ENCODE assay signal across 11 mouse cellular contexts in genomic region chr3:60081648-60082047, GRCm38 (mm10). TPM values are rescaled to one million over a fixed set of nuclear protein-coding genes. Genes with fewer than 3 reads are reported as not detected.
DNase-seq lines count a peak whose midpoint lies in the region; ATAC-seq lines count a peak whose summit lies in the region.
"Had no signal": no experiment of that assay in that cellular context is flagged by ENCODE, and none has a peak within 500 bp of the region (broad histone marks: within the 10 kb centered on the region; RNA-seq: fewer than 3 reads in every experiment).

TSS of gene Sucnr1 (plus strand) at chr3:60081869.

- DNase-seq in cerebellum, postnatal 14 days, result peak; percentile 40 to 50
- DNase-seq in cerebellum, postnatal 36 days, result no peak
- peak; percentile 13 for DNase-seq in neural tube, embryonic 11.5 days (ENCODE audit: low spot score)
- DNase-seq in kidney, adult 9 months, result peak; percentile 85
- DNase-seq in telencephalon, adult 2 months (ENCODE audit: low read depth, low spot score), result peak; percentile 2
- no peak for DNase-seq in lung, postnatal 14 days
- DNase-seq: gastrocnemius, postnatal 10 days had no signal

- no peak within 1 kb of the TSS for H3K4me2 ChIP-seq in neural tube, embryonic 11.5 days (ENCODE audit: low read depth)
- no peak within 1 kb of the TSS for H3K4me2 ChIP-seq in neural tube, embryonic 15.5 days
- H3K4me2 ChIP-seq: liver, embryonic 15.5 days; neural tube, embryonic 13.5 days had no signal

- H3K27ac ChIP-seq in neural tube, embryonic 11.5 days (ENCODE audit: low read depth, low read length), result no peak within 1 kb of the TSS
- no peak within 1 kb of the TSS for H3K27ac ChIP-seq in neural tube, embryonic 15.5 days (replicated peaks)
- H3K27ac ChIP-seq: liver, embryonic 15.5 days; neural tube, embryonic 13.5 days had no signal

- H3K4me3 ChIP-seq in neural tube, embryonic 11.5 days (ENCODE audit: low read depth, low read length), result no peak within 1 kb of the TSS
- no peak within 1 kb of the TSS for H3K4me3 ChIP-seq in neural tube, embryonic 15.5 days (replicated peaks)
- H3K4me3 ChIP-seq: liver, embryonic 15.5 days; neural tube, embryonic 13.5 days had no signal

- no peak within 1 kb of the TSS for H3K9ac ChIP-seq in neural tube, embryonic 11.5 days (ENCODE audit: low read length)
- H3K9ac ChIP-seq in neural tube, embryonic 15.5 days (replicated peaks), result no peak within 1 kb of the TSS
- H3K9ac ChIP-seq: liver, embryonic 15.5 days; neural tube, embryonic 13.5 days had no signal

- H3K9me3 ChIP-seq in neural tube, embryonic 11.5 days (ENCODE audit: control insufficient read depth, low read length), result no peaks in the 10 kb centered on the region
- H3K9me3 ChIP-seq in neural tube, embryonic 15.5 days (replicated peaks), result no peaks in the 10 kb centered on the region
- H3K9me3 ChIP-seq: liver, embryonic 15.5 days; neural tube, embryonic 13.5 days had no signal

- H3K27me3 ChIP-seq in neural tube, embryonic 11.5 days (ENCODE audit: control insufficient read depth, insufficient read depth, low read length), result no peaks in the 10 kb centered on the region
- no peaks in the 10 kb centered on the region for H3K27me3 ChIP-seq in neural tube, embryonic 15.5 days (replicated peaks)
- H3K27me3 ChIP-seq: liver, embryonic 15.5 days; neural tube, embryonic 13.5 days had no signal

- peak; percentile 38; the same call in 1 of the 2 replicates for ATAC-seq in neural tube, embryonic 11.5 days (ENCODE audit: insufficient read depth, low FRiP score, low TSS enrichment)
- ATAC-seq in neural tube, embryonic 15.5 days (ENCODE audit: low FRiP score), result no peak
- ATAC-seq in monocyte, adult 5-6 weeks (replicated peaks; ENCODE audit: insufficient number of reproducible peaks, low FRiP score, low TSS enrichment, poor library complexity, severe bottlenecking), result no peak

- H3K4me1 ChIP-seq in neural tube, embryonic 11.5 days (ENCODE audit: control insufficient read depth, insufficient read depth, low read length), result no peaks in the 10 kb centered on the region
- H3K4me1 ChIP-seq in neural tube, embryonic 15.5 days, result no peaks in the 10 kb centered on the region
- H3K4me1 ChIP-seq: liver, embryonic 15.5 days had no signal

- WGBS in neural tube, embryonic 11.5 days, result 74% methylated on average over 4 of the region's 4 CpGs
- 41% methylated on average over 4 of the region's 4 CpGs for WGBS in neural tube, embryonic 15.5 days

- H3K36me3 ChIP-seq in neural tube, embryonic 11.5 days (ENCODE audit: control insufficient read depth, insufficient read depth, low read length), result no peaks in the 10 kb centered on the region
- H3K36me3 ChIP-seq in neural tube, embryonic 15.5 days, result no peaks in the 10 kb centered on the region
- H3K36me3 ChIP-seq: liver, embryonic 15.5 days; neural tube, embryonic 13.5 days had no signal

RNA-seq across cellular contexts. Expression of gene Sucnr1, which starts in this region (rescaled TPM):
- not detected in 2 replicates for polyA plus RNA-seq in neural tube, embryonic 11.5 days (2014; fragmentation: Nextera tagmentation; extraction: Ambion mirVana)
- not detected in 2 replicates for polyA plus RNA-seq in neural tube, embryonic 15.5 days (2015; fragmentation: Nextera tagmentation; extraction: Ambion mirVana)
- total RNA-seq in monocyte, adult 5-6 weeks (2017), result 0.57 TPM in 1 of 3 replicates, not detected in the others
- polyA plus RNA-seq: neural tube, embryonic 13.5 days had no signal

Comparison
In these comparisons a context has a peak if more than half of its experiments do, and no peak if none do; other contexts are left out.
1. DNase-seq: peak in cerebellum, postnatal 14 days (2 of 2), kidney, adult 9 months (single experiment) and telencephalon, adult 2 months (single experiment); none in cerebellum, postnatal 36 days (0 of 2) and lung, postnatal 14 days (single experiment).
2. Peak in DNase-seq and ATAC-seq in neural tube, embryonic 11.5 days; RNA of the gene not detected or under 1 TPM.